Mouse (Mus musculus) spleen, embryonic (tissue): ENCODE measurements around the gene Aacs.

ENCODE experiments used
- CTCF ChIA-PET: fragments of 350-600 bp; sonication (Branson Sonifier 250); formaldehyde crosslinking; loops from one replicate; lab custom pipeline; 2022; lab: Charles Lee

Gene Aacs

DNA sequence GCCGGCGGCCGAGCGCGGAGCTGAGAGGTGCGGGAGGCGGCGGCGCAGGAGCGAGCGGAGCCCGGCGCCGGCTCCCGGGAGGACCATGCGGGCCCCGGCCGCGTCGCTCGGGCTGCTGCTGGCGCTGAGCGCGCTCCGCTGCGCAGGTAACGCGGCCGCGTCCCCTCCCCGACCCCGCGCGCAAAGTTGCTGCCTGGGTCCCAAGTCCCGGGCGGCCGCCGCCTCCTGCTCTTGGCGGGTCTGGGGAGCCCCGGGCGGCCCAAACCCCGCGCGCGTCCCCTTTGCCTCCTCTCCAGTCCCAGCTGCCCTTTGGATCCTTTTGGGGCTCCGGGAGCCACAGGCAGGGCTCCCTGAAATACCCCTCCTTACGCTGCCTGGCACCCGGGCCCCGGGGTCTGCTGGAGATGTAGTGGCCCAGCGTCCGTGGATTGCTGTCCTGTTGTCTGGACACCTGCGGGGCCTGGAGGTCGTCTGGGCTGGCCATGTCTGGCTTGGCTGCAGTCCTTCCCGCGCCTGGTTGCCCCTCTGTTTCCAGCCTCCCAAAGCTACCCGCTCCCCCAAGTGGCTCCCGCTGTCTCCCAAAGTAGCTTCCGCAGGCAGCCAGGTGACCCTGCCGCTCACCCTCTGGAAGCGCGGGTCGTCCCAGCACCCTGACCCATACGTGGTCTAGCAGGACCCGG lies 57.1 kb downstream of the Aacs start:
- CTCF ChIA-PET: no interaction called here

DNA sequence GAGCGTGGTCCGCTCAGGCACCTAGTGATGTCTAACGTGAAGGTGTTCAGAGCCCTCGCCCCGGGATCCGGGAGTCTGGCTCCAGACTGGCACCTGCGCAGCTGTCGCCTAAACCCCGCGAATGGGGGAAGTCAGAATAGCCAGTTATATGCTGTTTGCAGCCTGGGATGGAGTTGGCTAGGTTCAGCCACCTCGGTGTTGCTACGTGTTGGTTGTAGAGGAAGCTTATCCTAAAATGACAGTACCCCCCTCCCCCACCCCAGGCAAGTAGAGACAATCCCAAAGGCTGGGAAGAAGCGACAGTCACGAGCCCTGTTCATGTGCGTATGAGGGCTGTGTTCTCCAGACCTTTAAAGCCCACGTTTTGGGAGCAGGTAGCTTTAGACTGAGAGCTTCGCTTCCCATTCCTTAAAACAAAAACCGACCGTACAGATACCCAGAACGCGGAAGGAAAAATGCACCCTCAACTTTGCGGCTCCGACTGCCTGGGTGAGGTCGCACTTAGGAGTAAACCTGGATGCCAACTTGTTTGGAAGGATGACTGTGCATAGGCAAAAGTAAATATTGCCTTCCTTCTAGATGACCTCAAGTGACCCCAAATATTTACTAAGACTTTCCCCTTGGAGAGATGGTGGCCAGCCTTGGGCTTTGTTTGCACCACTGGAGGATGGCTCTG lies 57.7 kb downstream of the Aacs start:
- CTCF ChIA-PET: no interaction called here

DNA sequence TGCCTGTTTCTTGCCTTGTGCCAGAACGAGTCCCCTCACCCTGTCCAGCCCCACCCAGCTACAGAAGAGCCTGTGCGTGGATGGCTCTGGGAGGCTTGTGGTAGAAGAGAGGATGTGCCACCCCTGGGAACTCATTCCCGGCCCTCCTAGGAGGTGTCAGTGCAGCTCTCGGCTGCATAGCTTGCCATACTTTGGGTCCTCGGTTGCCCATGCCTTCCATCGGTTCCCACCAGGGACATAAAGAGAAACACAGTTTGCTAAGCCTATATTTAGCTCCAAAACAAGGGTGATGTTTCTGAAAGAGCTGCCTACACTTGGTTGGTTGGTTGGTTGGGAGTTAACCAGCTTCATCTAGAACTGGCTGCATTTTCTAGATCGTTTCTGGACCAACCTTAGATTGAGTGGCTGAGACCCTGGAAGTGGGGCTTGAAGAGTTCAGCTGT lies 58.6 kb downstream of the Aacs start:
- CTCF ChIA-PET: no interaction called here

DNA sequence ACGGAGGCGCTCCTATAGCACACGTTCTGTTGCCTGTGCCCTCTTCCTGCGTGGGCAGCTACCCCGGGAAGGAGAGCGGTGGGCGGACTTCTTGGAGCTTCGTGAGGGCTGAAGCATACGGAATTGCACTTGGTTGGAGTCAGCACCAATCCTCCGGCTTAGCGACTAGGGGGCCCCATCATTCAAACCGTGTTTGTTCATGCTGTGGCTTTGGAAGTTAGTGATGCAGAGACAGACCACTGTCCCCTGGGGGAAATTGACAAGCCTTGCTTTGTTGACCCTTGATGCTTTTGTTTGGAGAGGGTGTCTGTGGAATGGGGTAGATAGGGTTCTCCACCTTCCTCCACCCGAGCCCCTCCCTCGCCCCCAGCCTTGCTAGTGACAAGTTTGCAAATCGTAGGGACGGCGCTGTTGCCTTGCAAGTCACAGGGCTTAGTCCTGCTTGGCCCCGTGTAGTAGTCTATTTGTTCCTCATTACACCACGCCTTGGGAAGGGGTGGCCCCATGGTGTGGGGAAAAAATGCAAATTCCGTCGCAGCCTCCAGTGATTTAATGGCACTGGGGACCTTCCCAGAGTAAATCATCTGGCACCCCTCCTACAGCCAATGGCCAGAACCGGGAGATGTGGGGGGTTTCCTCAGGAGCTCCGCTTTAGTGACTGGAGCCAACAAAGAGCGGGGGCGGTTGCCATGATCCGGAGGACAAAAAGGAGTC lies 59.2 kb downstream of the Aacs start:
- CTCF ChIA-PET: no interaction called here

DNA sequence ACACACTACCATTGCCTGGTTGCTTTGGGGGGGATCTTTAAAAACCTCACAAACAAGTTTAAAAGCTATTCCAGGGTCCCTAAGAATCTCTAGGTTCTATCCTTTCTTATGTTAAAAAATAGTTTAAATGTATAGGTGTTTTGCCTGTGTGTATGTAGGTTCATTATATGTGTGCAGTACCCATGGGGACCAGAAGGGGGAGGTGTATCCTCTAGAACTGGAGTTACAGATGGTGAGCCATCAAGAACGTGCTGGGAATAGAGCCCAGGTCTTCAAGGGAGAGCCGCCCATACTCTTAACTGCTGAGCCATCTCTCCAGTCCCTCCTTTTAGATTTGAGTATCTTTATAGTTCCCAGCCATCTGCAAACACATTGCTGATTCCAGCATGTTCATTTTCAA lies 69.5 kb downstream of the Aacs start:
- CTCF ChIA-PET: no interaction called here

DNA sequence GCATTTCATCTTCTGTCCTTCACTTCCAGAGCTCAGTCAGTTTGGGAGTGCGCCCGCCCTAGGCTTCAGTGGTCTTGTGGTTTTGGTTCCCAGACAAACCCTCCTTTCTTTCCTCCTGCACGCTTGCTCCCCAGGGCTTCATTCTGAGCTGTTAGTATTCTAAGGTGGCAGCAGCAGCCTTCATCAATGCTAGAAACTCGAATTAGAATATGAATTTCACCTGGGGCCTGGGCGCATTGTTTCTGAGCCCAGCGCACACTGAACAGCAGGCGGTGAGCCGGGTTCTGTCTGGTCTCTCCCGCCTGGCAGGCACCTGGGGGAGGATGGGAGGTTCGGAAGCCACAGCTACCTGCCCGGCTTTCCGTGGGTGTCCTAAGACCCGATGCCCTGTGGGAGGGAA lies 70.7 kb downstream of the Aacs start:
- CTCF ChIA-PET: no interaction called here

DNA sequence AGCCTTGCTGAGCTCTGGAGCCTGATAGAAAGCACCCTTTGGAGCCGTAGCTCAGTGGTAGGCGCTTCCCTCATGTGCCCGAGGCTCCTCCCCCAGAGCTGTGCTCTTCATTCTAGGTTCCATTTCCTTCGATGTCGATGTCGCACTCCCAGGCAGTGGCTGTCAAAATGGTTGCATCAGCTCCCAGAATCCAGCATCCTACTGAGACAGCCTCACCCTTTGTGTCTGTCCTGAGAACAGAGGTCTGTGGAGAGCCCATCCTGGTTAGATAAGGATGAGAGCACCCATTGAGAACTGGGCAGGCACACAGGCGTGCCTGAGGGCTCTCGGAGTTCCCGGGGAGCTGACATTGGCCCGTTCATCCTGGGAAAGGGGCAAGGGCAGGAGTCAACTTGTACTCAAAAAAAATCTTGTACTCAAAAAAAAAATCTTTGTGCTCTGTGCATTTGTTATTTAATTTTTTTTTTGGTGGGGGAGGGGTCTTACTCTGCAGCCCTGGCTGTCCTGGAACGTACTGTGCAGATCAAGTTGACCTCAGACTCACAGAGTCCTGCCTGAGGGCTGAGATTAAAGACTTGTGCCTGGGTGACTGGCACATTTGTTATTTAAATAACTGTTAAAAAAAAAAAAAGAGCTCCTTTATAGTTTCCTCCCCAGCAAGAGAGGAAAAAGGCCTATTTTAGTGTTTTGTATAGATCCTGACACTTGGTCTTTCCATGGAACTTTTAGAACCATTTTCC lies 74.3 kb downstream of the Aacs start:
- CTCF ChIA-PET: interaction anchor here (0.7 kb wide), 2 partner anchors 11 to 21 kb away, joined by 6 to 8 read pairs; no protein-coding TSS in a partner anchor

DNA sequence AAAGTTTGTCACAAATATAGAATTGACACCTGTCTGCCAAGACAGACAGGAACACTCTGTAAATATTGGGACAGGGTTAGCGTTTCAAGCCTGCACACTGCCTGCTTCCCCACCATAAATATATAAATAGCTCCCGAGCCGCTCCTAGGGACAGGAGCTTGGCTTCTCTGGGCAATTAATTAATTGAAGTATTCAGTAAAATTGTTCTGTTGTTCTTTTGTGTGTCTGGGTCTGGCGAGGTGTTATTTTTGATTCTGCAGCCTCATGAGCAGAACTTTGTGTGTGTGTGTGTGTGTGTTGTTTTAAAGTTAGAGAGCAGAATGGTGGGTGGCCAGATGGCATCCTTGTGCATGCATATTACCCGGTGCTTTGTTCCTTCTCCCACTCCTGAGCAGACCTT lies 80.1 kb downstream of the Aacs start:
- CTCF ChIA-PET: no interaction called here

DNA sequence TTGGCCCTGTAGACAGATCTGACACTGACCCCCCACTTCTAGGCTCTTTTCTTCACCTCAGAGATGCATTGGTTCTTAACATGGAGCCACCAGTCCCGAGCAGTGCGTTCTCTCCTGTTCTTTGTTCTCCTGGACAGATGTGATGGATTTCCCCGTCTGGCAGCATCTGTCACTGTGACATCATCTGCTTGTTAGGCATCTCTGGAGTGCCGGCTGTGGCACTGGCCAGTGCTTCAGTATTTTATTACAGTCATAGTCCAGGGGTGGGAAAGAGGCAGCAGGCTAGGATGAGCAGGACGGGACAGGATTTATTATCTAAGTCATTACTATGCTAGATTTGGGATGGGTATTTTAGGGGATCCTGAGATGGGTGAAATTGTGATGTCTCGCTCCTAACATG lies 87.9 kb downstream of the Aacs start:
- CTCF ChIA-PET: no interaction called here

DNA sequence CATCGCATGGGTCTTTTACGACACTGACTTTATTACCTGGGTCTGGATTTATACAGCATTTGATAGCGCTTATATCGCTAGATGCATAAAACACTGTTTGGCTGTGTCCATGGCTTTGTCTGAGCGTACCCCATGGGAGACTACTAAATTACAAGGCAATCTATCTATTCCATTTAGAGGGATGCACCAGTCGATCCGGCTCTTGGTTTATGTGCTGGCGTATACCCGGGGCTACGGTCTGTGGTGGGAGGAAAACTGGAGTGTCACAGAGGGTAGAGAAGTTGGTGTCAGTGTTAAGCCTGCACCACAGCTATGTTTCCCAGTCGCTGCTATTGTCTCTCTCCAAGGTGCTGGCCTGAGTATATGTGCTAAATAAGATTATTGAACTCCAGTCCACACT lies 90.1 kb downstream of the Aacs start:
- CTCF ChIA-PET: no interaction called here
